Mouse (Mus musculus): Measurements from ENCODE around the gene Ttyh3.

Gene Ttyh3

GRCm38 (mm10) chr5:140572611-140573010 lies 76.2 kb downstream of the Ttyh3 start:
- no peak for DNase-seq (ENCODE audit: low spot score)

GRCm38 (mm10) chr5:140571673-140572072 lies 77.2 kb downstream of the Ttyh3 start:
- no peak for DNase-seq (ENCODE audit: low spot score)

DNA sequence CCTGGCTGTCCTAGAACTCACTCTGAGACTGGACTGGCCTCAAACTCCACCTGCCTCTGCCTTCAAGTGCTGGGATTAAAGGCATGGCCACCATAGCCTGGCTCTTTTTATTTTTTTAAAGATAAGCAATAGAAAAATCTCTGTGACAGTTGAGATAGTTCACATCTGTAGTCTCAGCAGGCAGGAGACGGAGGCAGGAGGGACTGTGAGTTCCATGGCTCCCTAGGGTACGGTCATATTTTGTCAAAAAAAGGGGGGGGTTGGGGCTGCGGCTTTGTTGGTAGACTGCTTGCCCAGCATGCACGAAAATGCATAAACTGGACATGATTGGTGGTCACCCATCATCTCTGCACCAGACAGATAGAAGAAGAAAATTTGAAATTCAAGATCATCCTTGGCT lies 77.6 kb downstream of the Ttyh3 start:
- DNase-seq (ENCODE audit: low spot score): no peak
